Mouse (Mus musculus) liver, adult 10 weeks (tissue): Measurements from ENCODE around the gene Lrg1. TPM values are rescaled to one million over a fixed set of nuclear protein-coding genes. Genes with fewer than 3 reads are reported as not detected.

ENCODE experiments used
- polyA plus RNA-seq: library from polyadenylated mRNA; stranded (reverse); fragments of 350-450 nt; fragmentation: Illumina TruSeq; extraction: RNeasy Lipid Tissue Mini Kit (QIAGEN cat#74804); gene quantifications from one replicate; pipeline ENCODE4 v1.2.3, GENCODE M21; 2014; ENCODE audit warnings: low read depth, low replicate concordance

The Lrg1 gene
- 5.9 TPM for polyA plus RNA-seq

DNA sequence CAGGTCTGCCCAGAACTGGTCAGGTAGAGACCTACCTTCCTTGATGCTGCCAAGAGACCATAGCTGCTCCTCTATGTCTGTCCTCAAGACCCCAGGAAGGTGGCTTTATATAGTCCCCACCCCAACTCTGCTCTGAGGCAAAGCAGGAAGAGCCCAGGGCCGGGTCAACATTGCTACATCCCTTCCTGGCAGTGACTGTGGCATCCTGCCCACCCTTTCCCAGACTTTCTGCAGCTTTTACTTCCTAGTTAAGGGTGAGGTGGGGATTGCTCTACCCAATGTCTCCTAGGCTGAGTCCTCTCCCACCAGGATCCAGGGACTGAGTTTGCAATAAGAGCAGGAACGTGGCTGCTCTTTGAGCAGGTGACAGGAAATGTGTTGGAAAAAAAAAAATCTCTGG is at the start of gene Lrg1:
Lrg1 (minus strand) TSS at position 176 of the 400 bp plus-strand sequence.

DNA sequence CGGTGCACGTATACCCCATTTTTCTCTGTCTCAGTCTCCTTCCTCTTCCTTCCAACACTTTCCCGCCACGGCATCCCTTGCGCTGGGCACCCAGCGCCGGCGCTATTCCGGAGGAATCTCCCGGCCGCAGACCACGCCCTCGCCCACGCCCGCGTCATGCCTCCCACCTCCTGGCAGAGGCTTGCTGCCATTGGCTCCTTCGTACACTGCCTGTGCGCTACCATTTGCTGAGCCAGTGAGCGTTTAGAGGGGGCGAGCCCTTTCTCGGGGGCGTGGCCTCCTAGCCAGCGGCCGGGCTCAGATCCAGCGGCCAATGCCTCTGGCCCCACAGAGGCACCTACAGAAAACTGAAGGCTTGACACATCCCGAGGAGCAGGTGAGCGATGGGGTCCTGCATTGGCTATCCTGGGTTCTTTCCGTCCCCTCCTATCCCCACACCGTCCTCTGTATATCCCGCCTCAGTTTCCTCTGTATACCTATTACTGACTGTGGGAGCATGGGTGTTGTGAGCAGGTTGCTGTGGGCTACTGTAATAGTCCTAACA is 40.5 kb upstream of the Lrg1 start, which contains the start of gene Tnfaip8l1:
Tnfaip8l1 (plus strand) TSS at position 247 of the 544 bp plus-strand sequence.

DNA sequence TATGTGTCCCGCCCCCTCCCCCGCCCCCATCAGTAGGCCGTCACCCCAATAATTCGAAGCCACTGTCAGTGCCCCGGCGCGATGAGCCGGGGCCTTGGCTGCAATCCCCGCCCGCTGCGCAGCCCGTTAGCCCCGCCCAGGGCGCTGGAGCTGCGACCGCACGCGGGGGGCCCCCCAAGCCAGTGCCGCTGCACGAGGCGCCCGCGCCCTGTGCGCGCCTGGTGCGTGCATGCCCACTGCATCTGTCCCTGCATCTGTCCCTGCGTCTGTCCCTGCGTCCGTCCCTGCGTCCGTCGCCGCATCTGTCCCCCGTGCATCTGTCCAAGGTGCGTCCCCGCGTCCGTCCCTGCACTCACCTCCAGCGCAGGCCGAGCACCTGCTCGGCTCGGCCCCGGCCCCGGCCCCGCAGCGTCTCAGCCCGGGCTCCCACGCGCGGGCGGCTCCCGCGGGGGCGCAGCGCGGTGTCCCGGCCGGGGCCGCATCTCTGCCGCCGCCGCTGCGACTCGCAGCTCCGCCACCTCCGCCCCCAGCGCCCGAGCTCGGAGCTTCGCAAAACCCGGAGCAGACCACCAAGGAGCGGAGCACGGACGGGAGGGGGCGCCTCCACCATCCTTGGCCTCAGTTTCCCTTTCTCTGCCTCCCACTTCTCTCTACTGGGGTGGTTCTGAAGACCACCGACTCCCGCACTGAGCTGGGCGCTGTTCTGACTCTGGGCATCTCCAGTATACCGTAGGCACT is 18.2 kb upstream of the Lrg1 start, which contains the start of gene Sema6b:
Sema6b (minus strand) TSS at position 486 of the 738 bp plus-strand sequence.

GRCm38 (mm10) chr17:56117251-56117710 is 4.5 kb downstream of the Lrg1 start, which contains the start of gene Plin5:
TSS of gene Plin5 (minus strand) at chr17:56117596.

DNA sequence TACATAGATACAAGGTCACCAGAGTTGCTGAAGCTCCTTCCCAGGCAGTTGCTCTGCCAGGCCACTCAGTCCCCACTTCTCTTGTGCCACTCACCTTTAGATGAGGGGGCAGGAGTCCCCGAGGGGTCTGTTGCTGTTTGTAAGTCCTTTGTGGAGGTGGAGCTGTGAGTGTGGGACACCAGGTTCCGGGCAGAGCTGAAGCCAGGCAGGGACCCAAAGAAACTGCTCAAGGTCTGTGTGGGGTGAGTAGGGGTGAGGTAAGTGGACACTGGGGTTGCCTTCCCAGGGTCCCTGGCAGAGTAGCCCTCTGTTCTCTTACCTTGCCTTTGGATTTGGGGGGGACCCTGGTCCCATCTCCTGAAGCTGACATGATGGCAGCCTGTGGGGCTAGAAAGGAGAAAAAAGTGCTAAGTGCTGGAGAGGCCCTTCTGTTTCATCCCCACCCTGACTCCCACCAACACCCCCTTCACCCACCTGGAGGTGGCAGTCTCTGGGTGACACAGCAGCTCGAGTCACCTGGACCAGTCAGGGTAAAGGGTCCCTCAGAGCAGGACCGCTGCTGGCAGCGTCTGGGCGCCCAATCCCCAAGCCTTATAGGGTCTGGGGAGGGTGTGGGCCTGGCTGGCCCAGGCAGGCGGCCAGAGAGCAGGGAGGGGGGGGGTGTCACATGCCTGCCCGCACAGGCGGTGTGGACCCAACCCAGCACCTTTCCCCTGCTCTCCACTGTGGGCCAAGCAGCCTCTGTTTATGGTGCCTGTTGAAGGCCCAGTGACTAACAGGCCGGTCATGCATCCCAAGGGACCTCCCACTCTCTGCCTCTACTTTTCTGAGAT is 12.4 kb downstream of the Lrg1 start, which contains the start of gene Plin4:
Plin4 (minus strand) TSS at position 585 of the 833 bp plus-strand sequence.

DNA sequence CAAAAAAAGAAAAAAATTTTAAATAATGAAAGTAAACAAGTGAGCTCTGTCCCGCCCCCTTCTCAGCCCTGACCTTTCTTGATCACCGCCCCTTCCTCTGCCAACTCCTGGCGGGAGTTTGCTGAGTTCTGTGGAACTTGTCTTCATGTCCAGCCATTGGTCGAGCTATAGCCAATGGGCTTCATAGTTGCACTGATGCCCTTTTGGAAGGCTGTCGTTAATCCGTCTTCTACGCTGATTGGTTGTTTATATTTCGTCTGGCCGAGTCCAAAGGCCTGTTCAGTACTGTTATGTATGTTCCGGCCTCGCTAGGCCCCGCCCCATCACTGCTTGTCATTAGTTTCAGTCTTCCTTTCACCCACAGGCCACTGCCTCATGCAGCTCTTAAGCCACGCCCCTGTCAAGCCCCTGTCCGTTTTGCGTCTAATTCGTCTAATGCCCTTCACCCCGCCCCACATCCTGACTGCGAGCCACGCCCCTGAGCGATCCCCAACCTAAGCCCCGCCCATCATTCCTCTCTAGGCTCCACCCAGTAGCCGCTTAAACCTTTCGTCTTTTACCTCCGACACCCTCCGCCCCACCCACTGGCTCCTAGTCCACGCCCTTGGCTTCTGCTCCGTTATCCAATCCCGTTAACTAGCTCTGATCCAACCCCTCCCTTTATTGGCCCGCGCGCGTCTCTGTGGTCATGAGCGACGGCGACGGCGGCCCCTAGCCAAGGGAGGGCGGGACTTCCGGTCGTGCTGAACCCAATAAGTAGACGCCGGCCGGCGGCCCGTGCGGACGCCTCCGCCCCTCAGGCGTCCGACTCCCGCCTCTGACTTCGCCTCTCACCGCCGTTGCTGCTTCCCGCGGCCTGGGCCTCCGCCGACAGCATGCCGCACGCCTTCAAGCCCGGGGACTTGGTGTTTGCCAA is 42.7 kb downstream of the Lrg1 start, which contains the start of gene Hdgfl2:
Hdgfl2 (plus strand) TSS at position 755 of the 916 bp plus-strand sequence.

GRCm38 (mm10) chr17:56074827-56075208 is 47.0 kb downstream of the Lrg1 start, which contains the start of gene Ubxn6:
TSS of gene Ubxn6 (minus strand) at chr17:56075028.

Other genes starting within 250 kb of the Lrg1 start
- 15.8 TPM for gene Zfp119a, start 243.1 kb downstream of the Lrg1 start, polyA plus RNA-seq
- 23.9 TPM for gene Zfp959, start 229.9 kb downstream of the Lrg1 start, polyA plus RNA-seq
- 11.8 TPM for gene Zfp119b, start 172.5 kb downstream of the Lrg1 start, polyA plus RNA-seq
- not detected for gene Ebi3, start 169.4 kb downstream of the Lrg1 start, polyA plus RNA-seq
- gene Yju2, start 162.9 kb downstream of the Lrg1 start, polyA plus RNA-seq, result 0.45 TPM
- gene Shd, start 151.5 kb downstream of the Lrg1 start, polyA plus RNA-seq, result not detected
- not detected for gene Fsd1, start 135.5 kb downstream of the Lrg1 start, polyA plus RNA-seq
- gene Stap2, start 116.4 kb downstream of the Lrg1 start, polyA plus RNA-seq, result 10.6 TPM
- gene Mpnd, start 116.3 kb downstream of the Lrg1 start, polyA plus RNA-seq, result 1.8 TPM
- 0.42 TPM for gene Sh3gl1, start 85.4 kb downstream of the Lrg1 start, polyA plus RNA-seq
- 0.13 TPM for gene Chaf1a, start 81.6 kb downstream of the Lrg1 start, polyA plus RNA-seq
- gene Ubxn6, start 47.0 kb downstream of the Lrg1 start, polyA plus RNA-seq, result 15.0 TPM
- 4.5 TPM for gene Hdgfl2, start 42.4 kb downstream of the Lrg1 start, polyA plus RNA-seq
- 0.24 TPM for gene Plin4, start 12.2 kb downstream of the Lrg1 start, polyA plus RNA-seq
- 8.7 TPM for gene Plin5, start 4.4 kb downstream of the Lrg1 start, polyA plus RNA-seq
- gene Sema6b, start 18.3 kb upstream of the Lrg1 start, polyA plus RNA-seq, result not detected
- 7.9 TPM for gene Tnfaip8l1, start 40.5 kb upstream of the Lrg1 start, polyA plus RNA-seq
- 15.3 TPM for gene Mydgf, start 61.9 kb upstream of the Lrg1 start, polyA plus RNA-seq
- 1.1 TPM for gene Dpp9, start 96.9 kb upstream of the Lrg1 start, polyA plus RNA-seq
- gene Fem1a, start 134.8 kb upstream of the Lrg1 start, polyA plus RNA-seq, result 2.0 TPM
- 0.61 TPM for gene Ticam1, start 154.8 kb upstream of the Lrg1 start, polyA plus RNA-seq
- 6.8 TPM for gene Plin3, start 170.9 kb upstream of the Lrg1 start, polyA plus RNA-seq
- gene Arrdc5, start 178.3 kb upstream of the Lrg1 start, polyA plus RNA-seq, result not detected
- not detected for gene Uhrf1, start 181.3 kb upstream of the Lrg1 start, polyA plus RNA-seq
- gene Kdm4b, start 204.1 kb upstream of the Lrg1 start, polyA plus RNA-seq, result 0.64 TPM